Mouse (Mus musculus) heart, postnatal 25 days (tissue): ENCODE results near the gene Atg3. TPM values are rescaled to one million over a fixed set of nuclear protein-coding genes. Genes with fewer than 3 reads are reported as not detected.

Experiments used
- DNase-seq: peaks from one replicate; pipeline ENCODE4 v3.0.0; 2022; ENCODE audit warnings: low spot score
- intact Hi-C: fragments of 180-260 bp; cut with DNase I; formaldehyde crosslinking; loops from one replicate; pipeline ENCODE4 v1.15.1; 2025
- total RNA-seq, 2 experiments: library from RNA; stranded (reverse); gene quantifications; 2 replicates each; pipeline ENCODE4 v1.2.3; 2021

The Atg3 gene
- 10 to 100 TPM; 19.1 to 22.1 TPM for total RNA-seq

DNA sequence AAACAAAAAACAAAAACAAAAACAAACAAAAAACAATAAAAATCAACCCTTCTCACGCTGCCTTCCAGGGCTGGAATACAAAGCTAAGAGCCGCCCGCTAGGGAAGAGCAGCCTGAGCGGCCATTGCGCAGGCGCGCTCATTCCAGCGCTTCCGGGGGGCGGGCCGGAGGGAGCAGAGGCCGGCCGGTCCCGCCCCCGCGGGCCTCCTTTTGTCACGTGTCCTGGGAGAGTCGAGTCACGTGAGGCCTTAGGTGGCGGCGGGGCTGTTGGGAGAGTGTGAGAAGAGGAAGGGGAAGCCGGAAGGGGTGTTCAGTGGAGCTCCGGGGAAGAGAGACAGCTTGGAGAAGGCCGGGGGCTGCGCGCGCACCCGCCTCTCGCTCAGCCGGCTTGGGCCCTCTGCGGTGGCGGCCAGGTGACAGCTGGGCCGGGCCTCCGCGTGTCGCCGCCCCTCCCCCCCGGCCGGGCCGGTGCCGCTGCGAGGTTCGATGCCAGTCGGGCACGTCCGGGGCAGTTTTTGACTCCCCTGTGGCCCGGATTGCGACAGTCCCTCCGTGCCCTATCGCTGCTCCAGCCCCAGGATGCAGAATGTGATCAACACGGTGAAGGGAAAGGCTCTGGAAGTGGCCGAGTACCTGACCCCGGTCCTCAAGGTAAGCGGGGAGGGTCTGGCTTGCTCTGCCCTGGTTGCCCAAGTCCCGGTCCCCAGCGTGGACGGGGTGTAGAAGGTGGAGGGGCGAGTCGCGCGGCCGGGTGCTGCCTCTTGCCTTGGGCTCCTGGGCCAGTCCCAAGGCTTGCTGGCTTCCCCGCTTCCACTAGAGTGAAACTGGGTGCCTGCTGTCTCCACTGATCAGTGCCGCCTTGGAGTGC is at the start of gene Atg3, which contains the start of gene Slc35a5:
Atg3 (plus strand) TSS at position 264 of the 867 bp plus-strand sequence.
Slc35a5 (minus strand) TSS at position 185 of the 867 bp plus-strand sequence.
- peak; percentile 93 for DNase-seq
- intact Hi-C loops: loop anchor here (2.0 kb wide), 1 partner anchor 62 kb away; no protein-coding TSS in a partner anchor

DNA sequence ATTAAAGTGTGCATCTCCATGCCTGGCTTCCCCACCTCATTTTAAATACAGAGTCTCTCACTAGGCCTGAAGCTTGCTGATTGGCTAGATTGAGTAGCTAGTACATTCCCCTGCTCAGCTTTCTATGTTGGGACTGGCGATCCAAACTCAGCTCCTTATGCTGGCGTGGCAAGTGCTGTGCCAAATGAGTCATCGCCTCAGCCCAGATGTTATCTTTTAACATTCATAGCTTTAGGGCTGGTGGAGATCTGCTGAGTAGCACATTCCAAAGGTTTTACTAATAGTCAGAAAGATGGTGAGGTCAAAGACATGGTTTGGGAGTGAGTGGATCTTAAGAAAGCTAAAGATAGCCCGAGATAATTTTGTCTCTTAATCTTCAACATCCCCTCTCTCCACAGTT is 48.1 kb upstream of the Atg3 start:
- intact Hi-C loops: no loop called here
- DNase-seq: peak; percentile 38

DNA sequence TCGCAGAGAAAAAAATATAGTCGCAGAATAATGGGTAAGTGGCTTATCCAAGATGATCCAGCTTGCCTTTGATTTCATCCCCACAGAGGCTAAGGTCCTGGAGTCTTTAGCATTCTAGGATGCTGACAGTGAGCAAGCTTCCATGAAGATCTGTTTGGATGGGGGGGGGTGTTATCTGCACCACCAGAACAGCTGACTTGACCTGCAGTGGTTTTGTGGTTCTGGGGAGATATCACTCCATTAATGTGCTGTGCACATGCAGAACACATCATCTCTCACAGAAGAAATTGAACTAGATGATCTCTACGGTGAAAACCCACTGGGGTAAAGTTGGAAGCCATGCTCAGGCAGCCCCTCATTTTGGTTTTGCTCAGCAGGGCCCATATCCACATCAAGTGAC is 41.4 kb upstream of the Atg3 start:
- intact Hi-C loops: no loop called here
- no peak for DNase-seq

DNA sequence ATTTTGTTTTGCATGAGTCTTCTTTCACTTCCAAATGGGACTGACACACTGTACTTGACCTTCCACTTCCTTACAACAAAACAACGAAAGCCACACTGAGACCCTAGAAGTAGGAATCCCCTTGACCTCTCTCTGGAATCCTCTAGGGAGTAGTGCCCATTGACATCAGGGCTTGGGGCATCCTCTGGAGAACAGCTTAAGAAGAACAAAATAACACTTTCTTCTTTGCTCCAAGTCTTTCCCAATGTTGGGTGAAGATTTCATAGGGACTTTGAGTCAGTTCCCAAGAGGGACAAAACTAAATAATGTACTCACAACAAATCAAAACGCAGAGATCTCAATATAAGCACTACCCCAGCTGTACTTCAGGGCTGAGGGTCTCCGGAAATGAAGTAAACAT is 39.8 kb upstream of the Atg3 start:
- DNase-seq: no peak
- intact Hi-C loops: no loop called here

DNA sequence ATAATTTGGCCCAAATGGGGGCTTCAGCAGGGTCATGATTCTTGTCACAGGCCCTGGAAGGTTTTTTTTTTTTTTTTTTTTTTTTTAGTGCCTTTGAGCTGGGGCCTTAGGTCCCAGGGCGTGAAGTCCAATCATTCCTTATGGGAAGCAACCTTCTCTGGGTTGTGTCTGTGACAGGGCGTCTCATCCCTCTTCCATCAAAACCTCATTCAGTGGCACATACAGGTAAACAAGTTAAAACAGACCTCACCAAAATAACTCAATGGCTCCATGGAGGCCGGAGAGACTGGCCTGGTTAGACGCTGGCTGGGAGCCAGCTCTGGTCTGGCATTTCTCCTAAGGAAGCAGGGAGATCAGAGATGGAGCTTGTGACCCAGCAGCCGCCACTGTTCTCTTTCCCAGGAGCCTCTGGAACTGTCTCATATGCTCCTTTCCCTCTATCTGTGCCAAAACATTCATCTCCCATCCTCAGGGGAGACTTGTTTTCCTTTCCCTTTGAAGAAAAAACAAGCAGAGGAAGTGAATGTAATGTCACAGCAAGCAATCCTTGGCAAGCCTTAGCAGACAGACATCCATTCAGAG is 37.6 kb upstream of the Atg3 start:
- intact Hi-C loops: loop anchor here (2.0 to 10.0 kb wide), 2 partner anchors 20 to 356 kb away; partner anchors contain the start of gene Cd200r1
- peak; percentile 50 for DNase-seq

DNA sequence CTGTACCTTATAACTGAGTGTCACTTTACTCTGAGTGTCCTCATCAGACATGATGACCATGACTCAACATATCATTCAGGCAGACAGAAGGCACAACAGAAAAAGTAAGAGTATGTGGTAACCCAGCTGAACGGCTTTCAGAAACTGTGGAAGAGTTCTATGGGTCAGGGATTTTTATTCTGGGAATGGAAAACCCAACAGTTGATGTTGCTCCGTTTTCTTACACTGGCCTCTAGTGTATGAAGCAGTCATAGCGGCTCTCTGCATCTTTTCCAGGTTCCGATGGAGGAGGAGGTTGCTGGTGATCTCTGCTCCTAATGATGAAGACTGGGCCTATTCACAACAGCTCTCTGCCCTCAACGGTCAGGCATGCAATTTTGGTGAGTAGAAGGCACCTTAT is 36.0 kb upstream of the Atg3 start:
- DNase-seq: no peak
- intact Hi-C loops: loop anchor here (10.0 kb wide), 1 partner anchor 358 kb away; the partner anchor contains the start of gene Cd200r1

DNA sequence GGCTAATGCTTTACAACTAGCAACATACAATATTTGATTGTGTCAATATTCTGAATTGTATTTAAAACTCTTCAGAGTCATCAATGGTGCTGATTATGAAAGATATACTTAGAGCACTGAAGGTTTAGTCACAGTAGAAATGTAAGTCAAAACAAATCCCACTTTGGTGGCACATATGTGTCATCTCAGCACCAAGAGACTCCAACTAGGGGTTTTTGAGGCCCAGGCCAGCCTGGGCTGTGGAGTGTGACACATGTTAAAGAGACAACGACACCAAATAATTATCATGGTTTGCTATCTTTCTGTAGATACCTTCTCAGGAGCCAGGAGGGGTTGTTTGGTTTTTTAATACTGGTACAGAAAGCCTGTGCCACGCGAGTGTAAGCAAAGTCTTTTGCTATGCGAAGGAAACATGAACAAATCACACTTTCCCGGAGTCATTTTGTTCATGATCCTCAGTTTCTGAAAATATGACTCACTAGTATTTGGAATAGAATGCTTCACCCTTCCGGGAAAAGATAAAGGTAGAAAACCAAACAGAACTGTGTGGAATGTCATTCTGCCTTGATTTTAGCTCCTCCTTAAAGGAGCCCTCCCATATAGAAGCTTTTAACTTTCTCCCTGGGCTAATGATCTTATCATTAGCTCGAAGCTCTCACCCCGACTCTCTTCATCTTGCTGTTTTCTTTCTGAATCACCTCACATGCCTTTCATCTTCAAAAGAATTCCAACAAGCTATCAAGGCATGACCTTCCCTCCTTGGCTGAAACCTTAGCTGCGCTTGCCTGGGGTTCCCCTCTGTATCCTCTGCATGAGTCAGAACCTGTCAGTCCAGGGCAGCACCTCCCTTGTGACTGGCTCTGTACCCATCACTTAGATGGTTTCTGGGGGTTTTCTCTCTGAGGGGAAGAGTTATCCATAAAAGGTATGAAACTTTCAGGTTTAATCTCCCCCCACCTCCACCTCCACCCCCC is 34.1 kb upstream of the Atg3 start:
- intact Hi-C loops: loop anchor here (10.0 kb wide), 1 partner anchor 360 kb away; the partner anchor contains the start of gene Cd200r1
- DNase-seq: no peak

DNA sequence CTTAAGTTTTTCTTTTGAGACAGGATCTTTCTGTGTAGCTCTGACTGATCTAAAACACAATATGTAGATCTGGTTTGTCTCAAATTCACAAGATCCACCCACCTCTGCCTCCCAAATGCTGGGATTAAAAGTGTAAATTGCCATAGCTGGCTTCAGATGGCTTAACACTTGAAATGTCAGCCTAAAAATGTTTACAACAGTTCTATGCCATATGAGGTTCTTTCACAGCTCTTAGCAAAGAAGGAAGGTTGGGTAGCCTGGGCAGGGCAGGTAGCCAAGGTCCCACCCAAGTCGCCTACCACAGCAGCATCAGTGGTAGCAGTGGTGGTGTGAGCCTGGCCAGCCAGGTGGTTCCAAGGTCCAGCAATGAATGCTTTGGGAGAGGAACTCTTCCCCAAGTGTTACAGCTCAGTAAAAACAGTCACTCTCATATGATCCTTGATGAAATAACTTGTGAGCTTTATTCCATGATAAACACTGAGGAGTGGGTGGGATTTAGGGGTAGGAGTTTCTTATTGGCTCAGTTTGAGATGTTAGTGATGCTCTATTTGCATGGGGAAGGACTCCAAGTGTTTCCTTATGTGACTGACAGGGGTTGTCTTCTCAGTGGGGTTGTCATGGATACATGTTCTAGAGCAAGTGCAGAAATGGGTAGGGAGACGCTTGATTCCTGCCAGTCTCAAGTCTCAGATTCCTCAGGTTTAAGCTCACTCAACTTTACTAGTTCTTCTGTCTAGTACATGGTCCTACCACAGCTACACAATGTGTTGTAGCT is 30.5 kb upstream of the Atg3 start:
- intact Hi-C loops: loop anchor here (10.0 kb wide), 1 partner anchor 363 kb away; the partner anchor contains the start of gene Cd200r1
- DNase-seq: no peak

DNA sequence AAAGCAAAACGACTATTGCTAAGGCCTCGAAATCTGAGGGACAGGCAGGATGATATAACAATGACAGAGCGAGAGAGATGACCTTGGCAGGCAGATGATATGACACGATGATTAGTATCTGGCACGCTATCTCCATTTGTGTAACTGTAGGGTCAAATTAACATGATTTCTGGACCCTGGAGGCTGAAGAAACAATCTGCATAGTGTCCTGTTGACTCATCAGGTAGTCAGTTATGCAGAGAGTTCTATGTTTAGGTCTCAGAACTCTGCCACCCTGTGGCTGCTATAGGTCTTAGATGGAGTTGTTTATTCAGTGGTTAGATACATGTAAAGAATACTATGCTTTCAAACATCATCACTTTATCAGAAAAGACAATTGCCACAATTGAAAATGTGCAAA is 16.9 kb upstream of the Atg3 start:
- no peak for DNase-seq
- intact Hi-C loops: no loop called here

DNA sequence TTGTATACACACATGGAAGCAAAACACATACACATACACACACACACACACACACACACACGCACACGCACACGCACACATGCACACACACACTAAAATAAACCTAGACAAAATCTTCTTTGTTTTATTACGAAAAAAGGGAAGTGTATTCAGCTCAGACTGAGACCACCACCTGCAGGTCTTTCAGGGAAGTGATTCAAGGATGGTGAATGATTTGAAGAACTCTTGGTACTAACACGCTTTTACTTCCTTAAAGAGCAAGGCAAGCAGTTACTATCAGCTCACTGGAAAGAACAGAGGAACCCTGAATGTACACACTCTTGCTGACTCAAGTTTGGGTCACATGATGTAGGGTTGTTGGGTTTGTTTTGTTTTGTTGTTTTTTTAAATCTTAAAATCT is 16.0 kb upstream of the Atg3 start:
- DNase-seq: no peak
- intact Hi-C loops: no loop called here

DNA sequence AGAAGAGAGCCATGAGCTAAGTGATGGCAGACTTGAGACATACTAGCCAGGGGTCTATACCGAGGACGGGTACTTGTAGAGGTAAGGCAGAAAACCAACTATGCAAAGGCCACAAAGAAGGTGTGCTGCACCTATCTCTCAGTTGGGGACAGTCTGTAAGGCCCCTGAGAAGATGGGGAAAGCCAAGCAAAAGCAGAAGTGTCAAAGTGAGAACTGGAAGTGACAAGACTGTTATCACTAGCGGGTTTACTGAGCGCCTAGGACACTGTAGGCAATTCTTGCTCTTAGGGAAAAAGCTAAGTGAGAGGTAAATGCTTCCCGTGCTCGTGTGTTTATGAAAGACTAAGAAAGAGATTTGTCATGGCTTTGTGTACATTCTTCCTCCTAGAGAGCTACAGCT is 13.5 kb upstream of the Atg3 start:
- DNase-seq: no peak
- intact Hi-C loops: no loop called here

DNA sequence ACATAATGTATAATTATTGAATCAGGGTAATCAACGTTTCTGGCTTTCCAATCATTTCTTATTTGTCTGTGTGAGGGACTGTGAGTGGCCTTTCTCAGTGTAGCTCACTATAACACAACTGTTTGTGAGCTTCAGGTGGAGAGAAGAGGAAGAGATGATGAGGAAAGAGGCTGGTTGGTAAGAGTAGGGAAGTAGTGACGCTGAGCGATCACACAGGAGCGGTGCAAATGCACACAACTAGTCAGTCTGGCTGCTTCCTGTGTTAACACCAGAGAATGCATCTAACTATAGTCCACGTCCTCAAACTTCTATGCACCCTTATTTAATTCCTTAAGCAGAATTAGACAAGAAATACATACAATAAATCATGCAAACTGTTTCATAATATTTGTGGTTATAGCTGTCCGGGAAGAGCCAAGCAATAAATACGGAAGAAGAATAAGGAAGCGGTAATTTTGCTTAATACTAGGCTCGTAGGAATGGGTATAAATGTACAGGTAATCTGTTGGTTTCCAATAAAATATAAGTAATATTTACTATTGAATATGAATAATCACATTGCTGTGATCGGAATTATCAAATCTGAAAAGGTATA is 10.0 kb upstream of the Atg3 start:
- intact Hi-C loops: no loop called here

DNA sequence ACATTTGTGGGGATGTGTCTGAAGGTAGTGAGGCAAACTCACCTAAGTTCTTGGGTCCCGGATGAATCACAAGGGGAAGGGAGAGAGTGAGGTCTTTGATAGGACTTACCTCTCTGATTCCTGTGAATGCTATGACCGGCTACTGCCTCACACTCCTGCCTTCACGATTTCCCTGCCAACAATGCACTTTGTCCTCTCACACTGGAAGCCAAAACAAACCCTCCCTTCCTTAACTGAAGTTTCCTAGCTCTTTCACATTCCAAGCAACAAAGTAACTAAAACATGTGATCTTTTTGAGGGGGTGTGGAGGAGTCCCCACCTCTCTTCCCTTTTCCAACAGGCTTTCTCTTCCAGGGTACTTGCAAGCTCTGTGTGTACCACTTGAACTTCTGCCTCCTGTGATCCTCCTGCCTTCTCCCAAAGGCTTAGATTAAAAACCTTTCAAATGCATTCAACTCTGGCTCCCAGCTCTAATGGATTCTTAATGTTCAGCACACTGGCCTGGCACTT is 3.8 kb upstream of the Atg3 start:
- intact Hi-C loops: no loop called here
- no peak for DNase-seq

More for the DNA sequence above, 10.0 kb upstream of the Atg3 start:
- no peak for DNase-seq

DNA sequence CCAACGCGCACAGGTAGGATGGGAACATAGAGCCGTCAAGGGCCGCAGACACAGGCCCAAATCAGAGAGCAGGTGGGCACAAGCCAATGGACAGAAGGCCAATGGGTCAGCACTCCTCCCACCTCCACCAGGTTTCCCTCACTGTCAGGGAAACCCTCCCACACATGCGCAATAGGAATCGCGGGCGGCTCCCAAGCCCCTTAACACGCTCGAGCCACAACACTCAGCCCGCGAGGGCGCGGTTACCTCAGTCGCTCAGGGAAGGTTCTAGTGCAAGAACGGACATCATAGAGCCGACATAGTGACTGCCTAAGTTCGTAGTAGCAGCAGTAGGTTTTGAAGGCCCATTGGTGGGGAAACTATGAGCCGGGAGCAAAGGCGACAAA is 456 bp upstream of the Atg3 start:
- intact Hi-C loops: loop anchor here (2.0 kb wide), 1 partner anchor 61 kb away; no protein-coding TSS in a partner anchor
- peak; percentile 53 for DNase-seq

DNA sequence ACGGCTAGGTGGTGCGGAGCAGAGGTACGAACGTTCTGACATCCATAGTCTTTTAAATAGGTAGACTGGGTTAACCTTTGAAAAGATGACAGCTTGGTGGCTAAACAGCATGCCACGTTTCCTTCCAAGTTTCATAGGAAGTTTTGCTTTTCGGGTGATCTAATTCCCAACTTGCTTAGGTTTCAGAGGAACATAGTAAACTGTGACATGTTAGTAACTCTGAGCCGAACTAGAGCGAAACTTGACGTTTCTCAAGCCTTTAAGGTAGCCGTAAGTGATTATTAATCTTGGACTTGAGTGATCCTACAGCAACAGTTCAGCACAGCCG is 768 bp downstream of the Atg3 start:
- DNase-seq: no peak
- intact Hi-C loops: loop anchor here (2.0 kb wide), 1 partner anchor 63 kb away; no protein-coding TSS in a partner anchor

DNA sequence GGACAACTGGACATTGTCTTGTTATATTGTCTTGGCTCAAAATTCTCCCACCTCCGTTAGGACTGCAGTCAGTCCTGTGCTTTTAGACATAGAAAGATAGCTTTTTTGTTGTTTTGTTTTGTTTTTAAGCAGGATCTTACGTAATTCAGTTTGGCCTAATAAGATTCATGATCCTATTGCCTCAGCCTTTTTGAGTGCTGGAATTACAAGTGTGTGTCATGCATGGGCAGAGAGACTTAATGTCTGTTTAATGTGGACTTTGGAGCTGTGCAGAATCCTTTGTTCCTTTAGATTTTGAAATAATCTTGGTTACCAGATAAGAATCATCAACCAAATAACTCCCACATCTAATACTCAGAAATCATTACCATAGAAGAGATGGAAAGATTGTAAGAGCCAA is 20.0 kb downstream of the Atg3 start:
- intact Hi-C loops: no loop called here
- no peak for DNase-seq

DNA sequence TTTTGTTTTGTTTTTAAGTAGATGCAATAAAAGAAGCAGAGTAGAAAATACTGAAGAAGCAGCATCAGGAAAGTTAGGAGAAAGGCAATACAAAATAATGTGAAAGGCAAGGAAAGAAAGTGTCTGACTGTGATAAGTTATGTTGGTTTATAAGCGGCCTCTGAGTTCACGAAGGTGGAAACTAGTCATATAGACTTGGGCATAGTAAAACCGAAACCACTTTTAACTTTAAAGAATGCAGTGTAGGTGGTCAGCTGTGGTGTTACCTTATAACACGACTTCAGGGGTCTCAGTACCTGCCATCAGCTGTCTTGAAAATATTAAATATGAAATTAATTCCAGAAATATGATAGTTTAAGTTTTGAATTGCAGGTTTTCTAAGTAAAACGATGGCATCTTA is 23.2 kb downstream of the Atg3 start:
- intact Hi-C loops: no loop called here
- DNase-seq: no peak

DNA sequence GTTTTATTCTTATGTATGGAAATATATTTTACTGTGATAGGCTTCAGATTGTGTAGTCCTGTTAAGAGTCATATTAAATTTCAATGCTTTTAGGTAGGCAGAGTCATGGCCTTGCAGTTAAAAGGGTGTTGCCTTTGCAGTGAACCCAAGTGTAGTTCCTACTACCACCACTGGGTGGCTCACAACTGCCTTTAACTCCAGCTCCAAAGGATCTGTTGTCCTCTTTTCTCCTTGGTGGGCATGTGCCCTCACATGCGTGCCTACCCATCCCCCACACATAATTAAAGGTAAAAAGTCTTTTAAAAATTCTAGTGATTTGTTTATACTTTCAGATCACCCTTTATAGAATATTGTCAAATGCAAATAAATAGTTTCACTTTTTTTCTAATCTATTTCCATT is 34.0 kb downstream of the Atg3 start:
- DNase-seq: peak; percentile 12
- intact Hi-C loops: loop anchor here (5.0 kb wide), 1 partner anchor 415 kb away; no protein-coding TSS in a partner anchor
